Mouse (Mus musculus) kidney, adult 9 months (tissue): ENCODE measurements around the gene Senp8.
"Not testable (repeated sequence)": the region's sequence is repeated elsewhere in the genome, so short reads cannot be mapped to it uniquely, and the experiment has no call there.

ENCODE experiments used
- DNase-seq: peaks from one replicate; pipeline ENCODE4 v3.0.0; 2022

The Senp8 gene

DNA sequence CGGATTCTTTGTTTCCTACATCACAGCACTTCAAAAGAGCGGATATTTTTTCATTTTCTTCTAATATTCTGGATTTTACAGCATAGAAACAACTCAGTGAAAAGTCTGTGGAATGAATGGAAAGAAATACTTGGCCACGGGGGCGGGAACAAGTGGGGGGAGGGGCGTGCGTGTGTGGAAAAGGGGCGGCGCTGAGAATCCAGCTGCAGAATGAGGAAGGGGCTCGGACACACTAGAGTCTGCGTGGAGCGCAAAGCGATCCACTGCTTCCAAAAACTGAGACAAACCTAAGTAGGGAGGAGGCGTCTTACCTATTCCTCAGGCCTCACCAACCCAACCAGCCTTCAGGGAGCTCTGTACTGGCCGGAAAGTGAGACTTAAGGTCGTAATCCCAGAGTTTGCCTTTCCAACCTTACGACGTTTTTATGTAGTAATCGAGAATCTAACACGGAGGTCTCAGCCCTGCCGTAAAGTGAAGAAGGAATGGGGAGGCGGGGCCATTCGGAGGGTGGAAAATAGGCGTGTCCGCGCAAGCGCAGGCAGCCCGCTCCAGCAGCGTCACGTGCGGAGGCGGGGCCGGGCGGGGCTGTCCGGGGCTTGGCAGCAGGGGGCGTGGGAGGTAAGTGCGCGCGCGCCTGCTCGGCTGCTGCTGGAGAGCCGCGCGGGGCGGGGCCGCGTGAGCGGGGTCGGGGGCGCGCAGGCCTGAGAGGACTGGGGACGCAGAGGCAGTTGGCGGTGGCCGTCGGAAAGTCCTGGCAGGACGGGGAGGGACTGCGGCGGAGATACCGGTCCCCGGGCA, at the start of gene Senp8, which contains the start of gene Myo9a:
Gene Senp8, minus strand, starts transcription at position 444 of the 799 bp plus-strand sequence.
Gene Myo9a, plus strand, starts transcription at position 630 of the 799 bp plus-strand sequence.
- DNase-seq, result peak; percentile 99

DNA sequence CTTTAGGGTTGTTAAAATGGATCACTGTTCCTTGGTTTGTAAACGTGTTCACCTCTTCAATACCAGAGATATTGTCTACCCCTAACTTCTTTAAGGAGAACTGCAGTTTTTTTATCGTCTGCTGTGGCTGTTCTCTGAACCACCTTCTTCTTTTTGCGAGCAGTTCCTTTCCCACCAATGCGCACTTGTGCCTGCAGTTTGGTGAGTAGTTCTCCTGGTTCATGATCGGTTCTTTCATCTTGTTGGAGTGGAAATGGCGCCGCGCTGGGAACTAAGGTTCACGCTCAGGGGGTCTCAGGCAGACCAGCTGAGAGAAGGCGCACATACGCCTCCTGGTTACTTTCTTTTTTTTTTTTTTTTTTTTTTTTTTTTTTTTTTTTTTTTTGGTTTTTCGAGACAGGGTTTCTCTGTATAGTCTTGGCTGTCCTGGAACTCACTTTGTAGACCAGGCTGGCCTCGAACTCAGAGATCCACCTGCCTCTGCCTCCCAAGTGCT, 16.5 kb upstream of the Senp8 start:
- DNase-seq, result not testable (repeated sequence)

DNA sequence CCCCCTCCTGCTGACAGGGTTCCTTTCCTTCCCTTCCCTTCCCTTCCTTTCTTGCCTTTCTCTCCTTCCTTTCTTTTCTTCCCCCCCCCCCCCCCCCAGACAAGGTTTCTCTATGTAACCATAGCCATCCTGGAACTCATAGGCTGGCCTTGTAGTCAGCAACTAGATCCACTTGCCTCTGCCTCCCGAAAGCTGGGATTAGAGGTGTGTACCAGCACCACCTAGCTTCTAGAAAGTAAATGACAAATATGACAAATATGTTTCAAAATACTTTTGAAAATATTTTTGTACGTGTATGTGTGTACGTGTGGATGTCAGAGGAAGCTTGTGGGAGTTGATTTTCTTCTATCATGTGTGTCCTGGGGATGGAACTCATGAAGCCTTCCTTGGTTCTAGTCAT, 10.0 kb upstream of the Senp8 start:
- DNase-seq, result peak; percentile 42

DNA sequence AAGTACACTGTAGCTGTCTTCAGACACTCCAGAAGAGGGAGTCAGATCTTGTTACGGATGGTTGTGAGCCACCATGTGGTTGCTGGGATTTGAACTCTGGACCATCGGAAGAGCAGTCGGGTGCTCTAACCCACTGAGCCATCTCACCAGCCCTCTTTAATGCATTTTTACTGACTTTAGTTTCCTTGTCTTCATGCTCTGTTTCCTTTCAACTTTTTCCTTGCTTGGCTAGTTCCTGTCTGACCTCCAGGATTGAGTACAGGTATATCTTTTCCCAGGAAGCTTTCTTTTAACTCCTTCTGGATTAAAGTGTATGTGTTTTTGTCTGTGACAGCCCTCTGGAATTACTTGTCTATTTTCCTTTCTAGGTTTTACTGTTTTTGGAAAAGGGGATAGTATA, 6.5 kb upstream of the Senp8 start:
- DNase-seq, result peak; percentile 57

DNA sequence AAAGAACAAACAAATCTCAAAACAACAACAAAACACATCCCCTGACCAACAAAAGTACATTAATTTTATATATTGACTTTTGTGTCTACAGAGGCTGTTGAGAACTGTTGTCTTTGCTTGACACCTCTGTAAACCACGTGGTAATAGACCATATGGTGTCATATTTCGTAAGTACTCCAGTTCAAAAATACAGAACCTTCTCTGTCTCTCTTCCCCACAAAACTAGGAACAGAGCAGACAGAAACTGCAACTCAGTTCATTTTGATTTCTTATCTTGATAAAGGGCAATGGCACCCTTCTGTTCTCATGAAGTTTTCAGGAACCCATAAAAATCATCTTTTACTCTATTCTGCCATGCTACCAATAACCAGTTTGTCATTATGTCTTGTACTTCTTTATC, 4.7 kb upstream of the Senp8 start:
- no peak for DNase-seq

DNA sequence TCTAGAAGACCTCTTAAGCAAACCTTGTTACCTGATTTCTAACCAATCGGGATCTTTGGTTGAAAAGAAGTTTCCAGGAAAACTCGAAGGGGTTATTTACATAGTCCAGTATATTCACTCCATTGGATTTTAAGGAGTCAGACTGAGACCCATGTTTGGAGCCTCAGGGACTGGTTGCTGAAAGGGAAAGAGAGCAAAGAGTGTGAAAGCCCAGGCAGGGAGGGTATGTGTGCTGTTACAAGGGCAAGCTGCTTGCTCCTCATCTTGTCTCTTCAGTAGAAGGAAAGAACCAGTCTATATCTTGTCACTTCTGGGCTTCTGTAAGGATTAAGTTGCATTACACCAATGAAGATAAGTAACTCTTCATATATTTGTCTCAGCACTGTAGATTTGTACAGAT, 1.5 kb upstream of the Senp8 start:
- no peak for DNase-seq

DNA sequence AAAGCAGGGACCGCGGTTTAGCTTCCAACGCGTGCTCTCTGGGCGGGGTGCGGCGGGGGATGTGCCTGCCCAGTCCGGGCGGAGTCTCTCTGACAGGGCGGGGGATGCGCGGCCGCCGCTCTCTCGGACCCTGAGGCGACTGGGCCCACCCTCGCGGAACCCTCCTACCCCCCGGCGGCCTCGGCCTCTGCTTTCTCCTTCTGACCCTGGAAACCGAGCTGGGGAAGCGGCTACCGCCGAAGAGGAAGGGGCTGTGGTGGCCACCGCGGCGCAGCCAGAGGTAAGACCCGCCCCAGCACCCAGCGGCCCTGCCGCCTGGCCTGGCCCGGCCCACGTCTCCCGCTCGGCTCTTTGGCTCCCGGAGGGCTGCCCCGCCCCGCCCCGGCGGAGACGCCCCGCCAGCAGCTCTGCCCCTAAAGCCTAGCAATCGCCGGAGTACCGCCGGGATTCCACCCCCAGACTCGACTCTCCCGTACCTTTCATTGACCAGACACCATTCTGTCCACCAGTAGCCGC, 614 bp upstream of the Senp8 start:
- DNase-seq, result peak; percentile 93

DNA sequence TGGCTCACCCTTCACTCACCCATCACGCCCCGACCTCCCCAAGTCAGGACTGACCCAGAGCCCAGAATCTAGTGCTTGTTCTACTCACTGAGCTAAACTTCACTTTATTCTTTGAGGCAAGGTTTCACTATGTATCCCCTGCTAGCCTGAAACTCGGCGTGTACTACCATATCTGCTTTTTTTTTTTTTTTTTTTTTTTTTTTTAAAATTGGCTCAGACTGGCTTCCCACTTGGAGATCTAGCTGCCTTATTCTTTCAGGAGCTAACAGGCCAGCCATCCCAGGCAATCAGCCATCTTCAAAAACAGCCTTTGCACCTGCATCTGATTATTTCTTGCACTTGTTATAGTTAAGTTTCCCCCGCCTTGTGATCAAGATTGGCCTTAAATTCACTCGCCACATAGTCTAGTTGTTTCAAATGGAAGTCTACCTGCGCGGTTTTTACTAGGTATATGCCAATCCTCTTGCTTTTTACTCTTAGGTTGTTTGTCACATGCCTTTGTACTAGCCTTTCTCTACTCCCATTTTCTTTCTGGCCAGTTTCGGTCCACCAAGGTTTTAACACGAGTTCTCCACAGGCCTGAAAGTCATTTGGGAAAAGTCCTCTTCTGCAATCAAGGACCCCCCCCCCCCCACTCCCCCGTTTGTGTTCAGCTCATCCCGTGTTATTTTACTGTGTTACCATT, 787 bp downstream of the Senp8 start:
- DNase-seq, result peak; percentile 28

DNA sequence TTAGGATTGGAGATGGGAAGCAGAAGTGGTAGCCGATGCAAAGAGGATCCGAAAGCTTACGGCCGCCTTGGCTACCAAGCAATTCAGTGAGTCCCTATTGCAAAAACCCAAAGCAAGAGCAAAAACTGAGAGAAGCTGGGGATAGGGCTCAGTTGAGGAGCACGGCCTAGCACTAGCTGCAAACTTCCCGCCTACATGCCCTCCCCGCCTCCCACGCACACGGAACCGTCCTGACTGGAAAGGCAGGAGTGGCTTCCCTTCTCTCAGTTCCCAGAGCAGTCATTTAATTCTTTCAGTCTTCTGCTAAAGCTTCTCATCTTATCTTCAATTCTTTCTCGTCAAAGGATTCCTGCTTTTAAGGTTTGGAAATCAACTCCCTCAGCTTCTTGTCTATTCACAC, 1.5 kb downstream of the Senp8 start:
- no peak for DNase-seq

DNA sequence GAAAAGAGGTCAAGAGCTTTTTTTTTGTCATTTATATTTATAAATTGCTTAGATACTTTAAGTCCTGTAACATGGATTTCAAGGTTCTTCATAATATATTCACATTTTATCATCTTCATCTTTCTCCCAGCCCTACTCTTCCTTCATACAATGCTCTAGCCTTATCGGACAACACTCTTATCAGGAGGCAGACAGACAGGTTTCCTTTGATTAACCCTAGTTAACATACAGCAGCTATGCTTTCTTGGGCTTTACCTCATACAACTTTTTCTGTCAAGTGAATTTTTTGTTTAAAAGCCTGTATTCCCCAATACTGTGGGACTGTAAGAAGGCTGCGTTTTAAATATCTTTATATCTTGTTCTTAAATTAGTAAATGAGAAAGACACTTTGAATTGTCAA, 2.1 kb downstream of the Senp8 start:
- DNase-seq, result no peak

DNA sequence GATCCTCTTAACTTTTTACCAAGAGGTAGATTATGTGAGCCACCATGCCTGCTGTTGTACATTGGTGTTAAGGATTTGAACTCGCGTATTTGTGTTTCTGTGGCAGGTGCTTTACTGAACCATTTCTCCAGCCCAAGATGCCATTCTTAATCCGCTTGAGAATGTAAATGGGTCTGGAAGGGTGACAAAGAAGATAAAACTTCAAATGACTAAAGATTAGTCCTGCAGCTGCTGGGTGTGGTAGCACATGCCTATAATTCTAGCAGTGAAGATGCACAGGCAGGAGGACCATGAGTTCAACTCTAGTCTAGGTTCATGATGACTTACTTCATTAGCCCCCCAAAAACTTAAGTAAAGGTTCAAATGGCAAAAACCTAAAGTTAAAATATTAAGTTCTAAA, 6.6 kb downstream of the Senp8 start:
- no peak for DNase-seq

DNA sequence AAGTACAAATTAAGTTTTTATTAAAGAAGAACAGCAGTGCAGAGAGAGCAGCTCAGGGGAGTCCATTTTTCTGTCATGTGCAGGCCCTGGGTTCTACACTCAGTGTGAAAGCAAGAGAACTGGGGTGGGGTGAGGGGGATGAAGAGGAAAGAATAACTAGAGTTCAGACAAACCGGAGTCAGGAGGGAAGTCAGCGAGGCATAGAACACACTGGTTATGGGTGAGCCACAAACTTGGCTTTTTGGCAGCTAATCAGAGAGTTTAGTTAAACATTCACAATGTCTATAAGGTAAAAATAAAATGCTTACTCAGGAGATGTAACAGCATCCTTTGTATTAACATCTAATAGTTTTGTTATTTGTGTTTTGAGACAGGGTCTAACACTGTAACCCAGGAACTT, 9.9 kb downstream of the Senp8 start:
- DNase-seq, result peak; percentile 47

DNA sequence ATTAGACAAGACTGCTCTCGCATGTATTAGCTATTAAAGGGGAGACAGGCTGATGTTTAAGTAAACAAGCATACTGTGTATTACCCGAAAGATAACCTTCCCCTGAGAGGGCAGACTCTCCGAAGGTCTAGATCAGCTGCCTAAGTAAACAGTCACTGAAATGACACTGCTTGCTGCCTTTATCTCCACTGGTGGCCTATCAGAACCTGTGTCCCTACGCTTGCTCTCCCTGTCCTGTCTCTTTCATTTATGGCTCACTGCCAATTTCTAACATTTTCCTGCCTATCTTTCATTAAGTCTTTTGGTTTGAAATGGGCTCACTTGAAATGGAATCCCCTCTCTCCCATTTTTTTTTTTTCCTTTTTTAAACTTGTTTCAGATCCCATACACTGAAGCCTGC, 15.1 kb downstream of the Senp8 start:
- no peak for DNase-seq

DNA sequence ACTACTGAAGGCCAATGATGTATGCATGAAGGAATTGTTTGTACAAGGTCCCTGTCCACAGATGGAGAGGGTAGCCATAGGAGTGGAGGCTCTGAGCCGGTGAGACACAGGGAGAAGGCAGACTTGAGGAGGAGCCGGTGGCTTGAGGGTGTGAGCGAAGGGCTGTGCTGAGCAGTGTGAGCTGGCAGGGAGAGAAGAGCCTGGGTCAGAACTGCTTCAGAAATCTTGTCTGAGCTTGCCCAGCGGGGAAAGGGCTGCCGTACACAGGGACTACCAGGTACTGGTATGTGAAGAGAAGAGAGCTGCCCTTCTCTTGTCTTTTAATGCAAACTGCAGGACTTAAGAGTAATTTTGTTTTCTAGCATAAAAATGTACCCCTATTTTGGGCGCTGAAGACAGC, 17.4 kb downstream of the Senp8 start:
- no peak for DNase-seq

DNA sequence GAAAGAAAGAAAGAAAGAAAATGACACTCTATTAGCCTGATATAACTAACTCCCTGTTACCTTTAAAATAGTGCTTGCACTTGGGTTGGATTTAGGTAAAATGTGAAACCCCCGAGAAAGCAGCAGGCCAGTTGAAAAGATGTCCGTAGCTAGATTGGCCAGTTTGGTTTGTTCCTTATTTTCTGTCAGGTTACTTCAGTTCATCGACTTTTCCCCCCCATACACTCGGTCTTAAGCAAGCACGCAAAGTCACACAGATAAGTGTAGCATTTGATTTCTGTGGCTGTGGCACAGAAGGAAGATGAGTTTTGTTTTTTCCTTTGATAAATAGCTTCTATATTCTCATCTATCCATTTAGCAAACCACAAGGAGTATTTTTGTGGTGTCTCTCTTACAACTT, 19.4 kb downstream of the Senp8 start:
- no peak for DNase-seq

DNA sequence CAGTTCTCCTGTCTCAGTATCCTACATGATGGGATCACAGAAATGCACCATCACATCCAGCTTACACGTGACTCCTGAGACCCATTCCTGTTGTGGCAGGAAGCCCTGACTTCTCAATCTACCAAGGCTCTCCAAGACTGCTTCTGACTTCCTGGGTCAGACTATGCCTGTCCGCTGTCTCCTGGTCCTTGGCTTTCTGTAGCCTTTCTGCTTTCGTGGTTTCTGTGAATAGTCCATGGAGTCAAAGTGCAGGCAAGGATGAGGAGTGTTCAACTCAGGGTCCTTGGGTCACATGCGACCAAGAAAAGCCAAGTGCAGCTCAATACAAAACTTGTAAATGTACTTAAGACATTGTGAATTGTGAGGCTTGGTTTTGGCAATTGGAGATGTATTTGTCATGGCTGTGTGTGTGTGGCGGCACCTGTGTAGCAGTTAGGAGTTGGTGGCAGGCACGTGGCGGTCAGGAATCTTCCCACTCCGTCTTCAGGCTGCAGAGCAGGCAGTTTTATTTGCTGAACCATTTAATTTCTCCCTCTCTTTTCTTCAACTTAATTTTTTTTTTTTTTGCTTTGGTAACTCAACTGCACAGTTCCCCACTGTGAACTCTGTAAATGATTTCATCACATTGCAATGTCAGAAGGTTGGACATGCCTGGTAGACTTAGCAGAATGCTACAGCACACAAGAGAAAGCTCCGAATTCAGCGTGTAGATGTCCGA, 22.8 kb downstream of the Senp8 start:
- DNase-seq, result peak; percentile 82

DNA sequence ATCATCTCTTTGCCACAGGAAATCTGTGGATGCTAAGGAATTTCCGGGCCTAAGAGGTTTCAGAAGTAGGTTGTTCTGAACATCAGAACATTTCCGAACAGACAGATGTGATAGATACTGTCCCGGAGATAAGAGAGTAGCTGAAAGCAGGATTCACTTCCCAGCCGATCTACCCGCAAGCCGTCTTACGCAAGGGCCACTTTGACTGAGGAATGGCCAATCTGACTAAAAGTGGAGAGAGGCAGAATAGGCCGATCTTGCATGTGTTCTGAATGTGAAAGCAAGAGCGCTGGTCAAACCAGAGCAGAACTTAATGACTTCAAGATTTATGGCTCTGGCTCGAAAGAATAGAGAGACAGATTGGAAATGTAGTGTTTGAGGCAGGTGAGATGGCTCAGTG, 25.0 kb downstream of the Senp8 start:
- no peak for DNase-seq

DNA sequence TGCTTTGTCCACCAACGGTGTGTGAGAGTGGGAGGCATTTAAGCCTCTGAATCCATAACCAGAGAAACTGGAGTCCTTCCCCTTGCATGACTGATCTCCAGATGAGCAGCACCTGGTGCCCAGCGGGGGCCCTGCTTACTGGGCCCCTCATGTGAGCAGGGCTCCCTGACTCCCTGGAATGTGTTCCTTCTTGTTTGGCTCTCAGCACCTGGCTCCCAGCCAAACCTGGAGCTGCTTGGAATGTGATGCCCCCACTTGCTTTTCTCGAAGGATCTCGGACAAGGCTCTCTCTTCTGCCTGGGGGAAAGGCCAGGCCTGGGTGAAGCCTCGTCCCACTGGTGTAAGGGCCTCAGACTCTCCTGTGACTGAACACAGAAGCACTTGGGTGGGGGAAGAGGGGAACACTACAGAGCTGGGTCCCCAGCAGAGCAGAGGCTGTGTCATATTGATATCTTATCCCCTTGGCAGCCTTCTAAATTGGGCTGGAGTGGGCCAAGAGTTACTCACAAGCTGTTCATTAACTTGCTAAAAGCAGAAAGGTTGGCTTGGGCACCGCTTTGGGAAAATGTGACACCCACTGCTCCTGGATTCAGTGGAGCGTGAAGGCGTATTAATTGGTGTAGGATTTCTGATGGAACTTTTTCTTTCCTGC, 26.6 kb downstream of the Senp8 start:
- peak; percentile 94 for DNase-seq

DNA sequence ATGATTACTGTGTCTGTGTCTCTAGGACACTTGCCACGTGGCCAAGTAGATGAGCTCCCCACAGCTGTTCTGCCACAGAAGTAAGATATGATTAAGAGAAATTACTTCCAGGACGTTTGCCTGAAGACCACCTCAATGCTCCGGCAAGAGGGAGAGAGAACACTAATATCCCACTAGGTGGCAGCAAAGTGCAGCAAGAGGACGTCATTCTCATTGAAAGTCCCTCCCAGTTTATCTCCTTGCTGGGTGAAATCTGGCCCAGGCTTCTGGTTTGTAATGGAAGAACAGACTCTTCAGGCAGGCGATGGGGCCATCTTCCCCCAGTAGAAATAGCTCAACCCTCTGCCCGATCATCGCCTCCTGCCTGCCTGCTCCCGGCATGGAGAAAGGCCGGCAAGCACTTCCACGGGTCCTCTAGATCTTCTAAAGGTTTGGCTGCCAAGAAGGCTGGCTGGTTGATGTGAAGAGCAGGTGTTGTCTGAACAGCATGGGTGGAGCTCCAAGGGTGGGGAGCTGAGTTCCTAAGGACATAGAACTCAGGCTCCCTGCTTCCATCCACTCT, 27.3 kb downstream of the Senp8 start:
- peak; percentile 84 for DNase-seq

DNA sequence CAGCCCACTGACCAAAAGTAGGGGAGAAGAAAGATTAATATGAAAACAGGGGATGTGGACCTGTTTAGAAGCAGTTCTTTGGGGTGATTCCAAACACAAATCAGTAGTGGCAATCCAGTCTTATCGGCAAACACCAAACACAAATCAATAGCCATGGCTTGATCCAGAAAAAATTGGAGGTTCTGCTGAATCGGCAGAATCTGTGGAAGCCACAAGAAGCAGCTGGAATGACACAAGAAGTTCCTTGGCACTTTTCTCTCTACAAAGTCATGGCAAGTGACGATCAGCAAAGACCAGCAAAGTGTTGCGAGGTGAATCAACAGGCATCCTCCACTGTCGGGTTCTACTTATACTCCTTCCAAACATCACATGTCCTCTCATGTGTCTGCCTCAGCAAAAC, 29.4 kb downstream of the Senp8 start:
- no peak for DNase-seq

DNA sequence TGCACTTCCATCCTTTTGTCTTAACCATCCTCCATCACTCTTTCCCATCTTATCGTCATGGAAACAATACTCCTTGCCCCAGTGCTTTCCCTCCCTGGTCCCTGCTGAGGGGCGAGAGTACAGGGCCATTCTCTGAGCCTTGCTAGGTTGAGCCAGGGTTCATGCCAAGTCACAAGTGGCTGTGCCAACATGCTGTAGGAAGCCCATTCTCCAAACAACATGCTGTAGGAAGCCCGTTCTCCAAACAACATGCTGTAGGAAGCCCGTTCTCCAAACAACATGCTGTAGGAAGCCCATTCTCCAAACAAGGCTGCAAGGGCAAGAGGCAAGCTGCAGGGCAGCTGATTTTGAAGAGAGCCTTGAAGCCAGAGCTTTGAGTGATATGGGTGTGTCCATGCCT, 32.3 kb downstream of the Senp8 start:
- no peak for DNase-seq

DNA sequence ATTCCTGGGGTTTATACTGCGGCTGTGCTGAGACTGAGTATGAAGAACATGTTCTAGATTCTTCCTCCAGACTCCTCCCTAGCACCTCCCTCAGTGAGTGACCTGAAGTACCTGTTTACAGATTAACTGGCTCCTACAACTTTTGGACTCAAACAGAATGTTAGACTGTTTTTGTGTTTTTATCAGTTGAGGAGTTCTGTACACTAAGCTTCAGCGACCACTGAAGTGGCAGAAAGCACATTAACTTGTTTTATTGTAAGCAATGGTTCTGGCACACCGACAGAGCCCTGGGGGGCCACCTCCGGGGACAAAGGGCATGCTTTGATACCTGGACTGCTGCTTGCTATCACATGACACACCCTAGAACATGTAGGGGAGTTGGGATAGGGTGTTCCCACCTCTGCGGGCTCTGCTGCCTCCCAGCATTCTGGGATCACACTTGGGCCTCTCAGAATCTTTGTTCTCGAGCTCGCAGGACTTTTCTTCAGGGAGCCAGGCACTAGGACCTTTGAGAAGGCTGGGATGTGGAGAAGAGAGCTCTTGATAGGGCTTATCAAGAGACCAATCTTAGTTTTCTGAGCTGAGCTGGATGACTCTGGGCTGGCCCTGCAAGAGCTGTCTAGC, 34.1 kb downstream of the Senp8 start:
- DNase-seq, result peak; percentile 77
